ENCODE assay signal across 8 mouse cellular contexts in genomic region chr6:48601271-48602079, GRCm38 (mm10). TPM values are rescaled to one million over a fixed set of nuclear protein-coding genes. Genes with fewer than 3 reads are reported as not detected.
DNase-seq lines count a peak whose midpoint lies in the region; ATAC-seq lines count a peak whose summit lies in the region.

Zfp775 (plus strand) TSS chr6:48602063.

- DNase-seq in NIH3T3 (ENCODE audit: low read depth): peak; percentile 97
- DNase-seq in cerebellum, postnatal 10 days: peak; percentile 99 to 100
- DNase-seq in frontal cortex, postnatal 10 days (ENCODE audit: low spot score in 2 of 2): peak; percentile 94 to 95
- DNase-seq in layer of hippocampus, postnatal 14 days (ENCODE audit: low spot score in 2 of 2): peak; percentile 96 to 97
- peak; percentile 97 for DNase-seq in lung, postnatal 10 days
- peak; percentile 96 for DNase-seq in ovary, postnatal 14 days (ENCODE audit: low spot score)
- DNase-seq in thymus, postnatal 10 days (ENCODE audit: low spot score in 2 of 2): peak; percentile 88 to 90

- peak; percentile 100 for ATAC-seq in hindbrain, embryonic 12.5 days (ENCODE audit: low FRiP score)

- H3K27me3 ChIP-seq in hindbrain, embryonic 12.5 days: no peaks in the 10 kb centered on the region

- H3K4me3 ChIP-seq in hindbrain, embryonic 12.5 days: peak within 1 kb of the TSS; percentile 62

- H3K36me3 ChIP-seq in hindbrain, embryonic 12.5 days: peaks cover 38% of the 10 kb centered on the region

- peaks cover 15% of the 10 kb centered on the region for H3K9me3 ChIP-seq in hindbrain, embryonic 12.5 days (replicated peaks)

- H3K27ac ChIP-seq in hindbrain, embryonic 12.5 days: peak within 1 kb of the TSS; percentile 85

- peak within 1 kb of the TSS; percentile 89 for H3K9ac ChIP-seq in hindbrain, embryonic 12.5 days

- peaks cover 13% of the 10 kb centered on the region for H3K4me1 ChIP-seq in hindbrain, embryonic 12.5 days

- WGBS in hindbrain, embryonic 12.5 days: 5% methylated on average over 42 of the region's 42 CpGs

- H3K4me2 ChIP-seq in hindbrain, embryonic 12.5 days (replicated peaks): peak within 1 kb of the TSS; percentile 84

RNA-seq across cellular contexts. Expression of gene Zfp775, which starts in this region (rescaled TPM):
- polyA plus RNA-seq in hindbrain, embryonic 12.5 days (2016; fragmentation: Nextera tagmentation; extraction: Ambion mirVana): 12.7 and 14.6 TPM in 2 replicates
- 1 to 10 TPM; 6.4 to 6.5 TPM for total RNA-seq in layer of hippocampus, postnatal 14 days (2021)

Comparison
In these comparisons a context has a peak if more than half of its experiments do, and no peak if none do; other contexts are left out.
1. Peak in every context shown above with its lines: DNase-seq, ATAC-seq, H3K4me3 ChIP-seq and H3K27ac ChIP-seq.